Mouse (Mus musculus): ENCODE results near the gene Rps6ka5. TPM values are rescaled to one million over a fixed set of nuclear protein-coding genes. Genes with fewer than 3 reads are reported as not detected.

The Rps6ka5 gene
- polyA plus RNA-seq, 1 experiment from 2014 or later: 5.8 TPM

- Histone ChIP-seq H3K4me1 (ENCODE audit: control insufficient read depth in 2 of 2, insufficient read depth in 2 of 2, low read length in 2 of 2) (peaks cover 8 to 29% of the 10 kb centered on the region in 2 experiments), H3K9me3 (ENCODE audit: control insufficient read depth, low read length) (0 out of 2 replicates have a peak, but pooled peaks cover 7% of the 10 kb centered on the region), H3K9ac (ENCODE audit: low read length) (peak overlapping the region; percentile 4; the same call in 1 of the 2 replicates), H3K4me3 (ENCODE audit: control insufficient read depth in 1 of 2, insufficient read depth in 1 of 2, low read depth in 1 of 2, low read length in 2 of 2) (no peak overlapping the region), H3K27me3 (ENCODE audit: control insufficient read depth, insufficient read depth, low read length) (no peaks in the 10 kb centered on the region), H3K27ac (replicated peaks in 1 of 2; ENCODE audit: control insufficient read depth in 1 of 2, insufficient read depth in 1 of 2, low read depth in 2 of 2, low read length in 2 of 2) (peak overlapping the region; percentile 10 to 35; a peak in 3 of 4 replicates), H3K36me3 (ENCODE audit: control insufficient read depth, insufficient read depth, low read length) (0 out of 2 replicates have a peak, but pooled peaks cover 11% of the 10 kb centered on the region), H3K4me2 (ENCODE audit: low read length) (no peak overlapping the region)
- no peak for ATAC-seq (ENCODE audit: insufficient number of reproducible peaks, insufficient read depth, low FRiP score, low read depth)
- 35% methylated on average over 9 of the region's 9 CpGs for WGBS
These were observed 214.1 kb downstream of the Rps6ka5 start for GRCm38 (mm10) chr12:100512641-100513040.

GRCm38 (mm10) chr12:100509615-100510282 lies 217.0 kb downstream of the Rps6ka5 start:
- WGBS: 76% methylated on average over 9 of the region's 9 CpGs
- Histone ChIP-seq H3K4me1 (ENCODE audit: control insufficient read depth in 2 of 2, insufficient read depth in 2 of 2, low read length in 2 of 2) (peaks cover 8 to 19% of the 10 kb centered on the region in 2 experiments), H3K27me3 (ENCODE audit: control insufficient read depth, insufficient read depth, low read length) (no peaks in the 10 kb centered on the region), H3K36me3 (ENCODE audit: control insufficient read depth, insufficient read depth, low read length) (0 out of 2 replicates have a peak, but pooled peaks cover 7% of the 10 kb centered on the region), H3K9me3 (ENCODE audit: control insufficient read depth, low read length) (0 out of 2 replicates have a peak, but pooled peaks cover 7% of the 10 kb centered on the region), H3K4me3 (ENCODE audit: control insufficient read depth in 1 of 2, insufficient read depth in 1 of 2, low read depth in 1 of 2, low read length in 2 of 2) (no peak overlapping the region), H3K27ac (replicated peaks in 1 of 2; ENCODE audit: control insufficient read depth in 1 of 2, insufficient read depth in 1 of 2, low read depth in 2 of 2, low read length in 2 of 2) (peak overlapping the region in 1 of 2 experiments; percentile 39; a peak in 1 of 4 replicates), H3K9ac (ENCODE audit: low read length) (no peak overlapping the region), H3K4me2 (ENCODE audit: low read length) (no peak overlapping the region)
- ATAC-seq (ENCODE audit: insufficient number of reproducible peaks, insufficient read depth, low FRiP score, low read depth): no peak

GRCm38 (mm10) chr12:100508668-100509067 lies 218.1 kb downstream of the Rps6ka5 start:
- ATAC-seq (ENCODE audit: insufficient number of reproducible peaks, insufficient read depth, low FRiP score, low read depth): no peak
- Histone ChIP-seq H3K9ac (ENCODE audit: low read length) (no peak overlapping the region), H3K4me1 (ENCODE audit: control insufficient read depth in 2 of 2, insufficient read depth in 2 of 2, low read length in 2 of 2) (peaks cover 10 to 25% of the 10 kb centered on the region in 2 experiments), H3K27me3 (ENCODE audit: control insufficient read depth, insufficient read depth, low read length) (no peaks in the 10 kb centered on the region), H3K4me3 (ENCODE audit: control insufficient read depth in 1 of 2, insufficient read depth in 1 of 2, low read depth in 1 of 2, low read length in 2 of 2) (no peak overlapping the region), H3K4me2 (ENCODE audit: low read length) (no peak overlapping the region), H3K36me3 (ENCODE audit: control insufficient read depth, insufficient read depth, low read length) (0 out of 2 replicates have a peak, but pooled peaks cover 7% of the 10 kb centered on the region), H3K27ac (replicated peaks in 1 of 2; ENCODE audit: control insufficient read depth in 1 of 2, insufficient read depth in 1 of 2, low read depth in 2 of 2, low read length in 2 of 2) (no peak overlapping the region), H3K9me3 (ENCODE audit: control insufficient read depth, low read length) (0 out of 2 replicates have a peak, but pooled peaks cover 7% of the 10 kb centered on the region)
- WGBS: 65% methylated on average over 5 of the region's 5 CpGs

GRCm38 (mm10) chr12:100505484-100505883 lies 221.3 kb downstream of the Rps6ka5 start:
- 91% methylated on average over 1 of the region's 1 CpGs for WGBS
- no peaks in the 10 kb centered on the region for H3K9me3 ChIP-seq (ENCODE audit: control insufficient read depth, low read length)
- ATAC-seq (ENCODE audit: insufficient number of reproducible peaks, insufficient read depth, low FRiP score, low read depth): no peak

GRCm38 (mm10) chr12:100504585-100504984 lies 222.2 kb downstream of the Rps6ka5 start:
- ATAC-seq (ENCODE audit: insufficient number of reproducible peaks, insufficient read depth, low FRiP score, low read depth): no peak

More at GRCm38 (mm10) chr12:100505484-100505883, 221.3 kb downstream of the Rps6ka5 start:
- Histone ChIP-seq H3K4me1 (ENCODE audit: control insufficient read depth in 2 of 2, insufficient read depth in 2 of 2, low read length in 2 of 2) (peaks cover 8 to 20% of the 10 kb centered on the region in 2 experiments), H3K4me3 (ENCODE audit: control insufficient read depth in 1 of 2, insufficient read depth in 1 of 2, low read depth in 1 of 2, low read length in 2 of 2) (no peak overlapping the region), H3K27me3 (ENCODE audit: control insufficient read depth, insufficient read depth, low read length) (no peaks in the 10 kb centered on the region), H3K4me2 (ENCODE audit: low read length) (no peak overlapping the region), H3K27ac (replicated peaks in 1 of 2; ENCODE audit: control insufficient read depth in 1 of 2, insufficient read depth in 1 of 2, low read depth in 2 of 2, low read length in 2 of 2) (no peak overlapping the region), H3K9ac (ENCODE audit: low read length) (no peak overlapping the region), H3K36me3 (ENCODE audit: control insufficient read depth, insufficient read depth, low read length) (no peaks in the 10 kb centered on the region)

GRCm38 (mm10) chr12:100503659-100504058 lies 223.1 kb downstream of the Rps6ka5 start:
- no peak overlapping the region for H3K27ac ChIP-seq (replicated peaks in 1 of 2; ENCODE audit: control insufficient read depth in 1 of 2, insufficient read depth in 1 of 2, low read depth in 2 of 2, low read length in 2 of 2)
- peaks cover 14% of the 10 kb centered on the region for H3K36me3 ChIP-seq (ENCODE audit: control insufficient read depth, insufficient read depth, low read length)
- H3K9me3 ChIP-seq (ENCODE audit: control insufficient read depth, low read length): no peaks in the 10 kb centered on the region
- H3K4me3 ChIP-seq (ENCODE audit: control insufficient read depth in 1 of 2, insufficient read depth in 1 of 2, low read depth in 1 of 2, low read length in 2 of 2): no peak overlapping the region
- WGBS: 75% methylated on average over 4 of the region's 4 CpGs
- H3K4me1 ChIP-seq (ENCODE audit: control insufficient read depth in 2 of 2, insufficient read depth in 2 of 2, low read length in 2 of 2): peaks cover 8 to 15% of the 10 kb centered on the region in 2 experiments
- no peak overlapping the region for H3K4me2 ChIP-seq (ENCODE audit: low read length)
- ATAC-seq (ENCODE audit: insufficient number of reproducible peaks, insufficient read depth, low FRiP score, low read depth): no peak
- no peaks in the 10 kb centered on the region for H3K27me3 ChIP-seq (ENCODE audit: control insufficient read depth, insufficient read depth, low read length)
- H3K9ac ChIP-seq (ENCODE audit: low read length): no peak overlapping the region

More at GRCm38 (mm10) chr12:100504585-100504984, 222.2 kb downstream of the Rps6ka5 start:
- peaks cover 5% of the 10 kb centered on the region for H3K36me3 ChIP-seq (ENCODE audit: control insufficient read depth, insufficient read depth, low read length)
- no peaks in the 10 kb centered on the region for H3K27me3 ChIP-seq (ENCODE audit: control insufficient read depth, insufficient read depth, low read length)
- 84% methylated on average over 2 of the region's 2 CpGs for WGBS
- no peak overlapping the region for H3K4me3 ChIP-seq (ENCODE audit: control insufficient read depth in 1 of 2, insufficient read depth in 1 of 2, low read depth in 1 of 2, low read length in 2 of 2)
- no peaks in the 10 kb centered on the region for H3K9me3 ChIP-seq (ENCODE audit: control insufficient read depth, low read length)
- H3K27ac ChIP-seq (replicated peaks in 1 of 2; ENCODE audit: control insufficient read depth in 1 of 2, insufficient read depth in 1 of 2, low read depth in 2 of 2, low read length in 2 of 2): no peak overlapping the region
- peaks cover 8 to 15% of the 10 kb centered on the region in 2 experiments for H3K4me1 ChIP-seq (ENCODE audit: control insufficient read depth in 2 of 2, insufficient read depth in 2 of 2, low read length in 2 of 2)
- no peak overlapping the region for H3K4me2 ChIP-seq (ENCODE audit: low read length)
- H3K9ac ChIP-seq (ENCODE audit: low read length): no peak overlapping the region

GRCm38 (mm10) chr12:100502544-100502943 lies 224.2 kb downstream of the Rps6ka5 start:
- peaks cover 25% of the 10 kb centered on the region for H3K36me3 ChIP-seq (ENCODE audit: control insufficient read depth, insufficient read depth, low read length)
- no peak overlapping the region for H3K4me2 ChIP-seq (ENCODE audit: low read length)
- no peak for ATAC-seq (ENCODE audit: insufficient number of reproducible peaks, insufficient read depth, low FRiP score, low read depth)
- no peaks in the 10 kb centered on the region for H3K27me3 ChIP-seq (ENCODE audit: control insufficient read depth, insufficient read depth, low read length)
- H3K9ac ChIP-seq (ENCODE audit: low read length): no peak overlapping the region
- H3K4me3 ChIP-seq (ENCODE audit: control insufficient read depth in 1 of 2, insufficient read depth in 1 of 2, low read depth in 1 of 2, low read length in 2 of 2): no peak overlapping the region
- H3K4me1 ChIP-seq (ENCODE audit: control insufficient read depth in 2 of 2, insufficient read depth in 2 of 2, low read length in 2 of 2): peaks cover 8 to 15% of the 10 kb centered on the region in 2 experiments
- H3K27ac ChIP-seq (replicated peaks in 1 of 2; ENCODE audit: control insufficient read depth in 1 of 2, insufficient read depth in 1 of 2, low read depth in 2 of 2, low read length in 2 of 2): no peak overlapping the region
- H3K9me3 ChIP-seq (ENCODE audit: control insufficient read depth, low read length): no peaks in the 10 kb centered on the region
- 85% methylated on average over 3 of the region's 3 CpGs for WGBS

All from heart, embryonic 14.5 days (tissue).